ENCODE assay signal across 27 mouse cellular contexts in the genomic region with DNA sequence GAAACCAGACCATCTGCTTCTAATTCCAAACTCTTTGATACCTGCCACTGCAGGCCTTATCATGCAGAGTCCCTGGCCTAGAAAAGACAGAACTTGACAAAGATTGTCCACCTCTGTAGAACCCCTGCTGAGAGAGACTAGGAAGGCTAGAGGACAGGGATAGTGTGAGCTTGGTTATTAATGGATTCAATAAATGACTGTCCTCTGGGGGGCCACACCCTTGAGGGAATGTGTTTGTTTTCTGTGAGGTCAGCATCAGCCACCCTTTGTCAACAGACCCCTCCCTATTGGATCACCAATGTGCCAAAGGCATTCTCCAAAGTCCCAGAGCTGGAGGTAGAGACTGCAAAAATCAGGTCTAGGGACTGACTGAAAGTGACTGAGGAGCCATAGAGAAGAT. TPM values are rescaled to one million over a fixed set of nuclear protein-coding genes. Genes with fewer than 3 reads are reported as not detected.
DNase-seq lines count a peak whose midpoint lies in the region; ATAC-seq and TF ChIP-seq lines count a peak whose summit lies in the region.
"Had no signal": no experiment of that assay in that cellular context is flagged by ENCODE, and none has a peak within 500 bp of the region (broad histone marks: within the 10 kb centered on the region; RNA-seq: fewer than 3 reads in every experiment).

No protein-coding gene starts in this region.

- TF ChIP-seq EP300 in ES-Bruce4 (IDR thresholded peaks at IDR 0.05; ENCODE audit: insufficient read depth, low read depth, low read length) = no peak
- no peak for TF ChIP-seq EP300 in stomach, postnatal 0 days (optimal IDR thresholded peaks at IDR 0.05)

- H3K9ac ChIP-seq in ES-Bruce4 (ENCODE audit: low read depth, poor library complexity, severe bottlenecking) = no peak overlapping the region
- no peak overlapping the region for H3K9ac ChIP-seq in stomach, postnatal 0 days (ENCODE audit: low read length)
- H3K9ac ChIP-seq: embryonic facial prominence, embryonic 12.5 days; forebrain, embryonic 13.5 days; forebrain, embryonic 15.5 days; forebrain, postnatal 0 days had no signal

- TF ChIP-seq POLR2A in ES-Bruce4 (IDR thresholded peaks at IDR 0.05; ENCODE audit: insufficient read depth, low read length) = no peak

- 0 out of 2 replicates have a peak overlapping the region, but pooled peaks have one; percentile 37 for H3K27ac ChIP-seq in ES-Bruce4 (ENCODE audit: insufficient read depth, low read length)
- H3K27ac ChIP-seq in stomach, postnatal 0 days (replicated peaks) = no peak overlapping the region; the same call in 1 of the 2 replicates
- H3K27ac ChIP-seq: embryonic facial prominence, embryonic 10.5 days; embryonic facial prominence, embryonic 12.5 days; forebrain, embryonic 13.5 days; forebrain, embryonic 15.5 days had no signal

- H3K27me3 ChIP-seq in ES-Bruce4 (ENCODE audit: control insufficient read depth, insufficient read depth, low read length, poor library complexity, severe bottlenecking) = no peaks in the 10 kb centered on the region
- H3K27me3 ChIP-seq in stomach, postnatal 0 days (ENCODE audit: control insufficient read depth, insufficient read depth, low read length) = no peaks in the 10 kb centered on the region
- H3K27me3 ChIP-seq: CH12.LX; embryonic facial prominence, embryonic 12.5 days; forebrain, embryonic 13.5 days; forebrain, embryonic 15.5 days had no signal

- no peaks in the 10 kb centered on the region for H3K9me3 ChIP-seq in ES-Bruce4 (replicated peaks; ENCODE audit: control insufficient read depth, insufficient read depth, low read length, poor library complexity, severe bottlenecking)
- no peaks in the 10 kb centered on the region for H3K9me3 ChIP-seq in stomach, postnatal 0 days (ENCODE audit: control insufficient read depth, low read length)
- H3K9me3 ChIP-seq: embryonic facial prominence, embryonic 10.5 days; embryonic facial prominence, embryonic 12.5 days; forebrain, embryonic 13.5 days; forebrain, embryonic 15.5 days had no signal

- no peak for TF ChIP-seq CTCF in ES-Bruce4 (IDR thresholded peaks at IDR 0.05; ENCODE audit: low read depth, low read length)
- TF ChIP-seq CTCF in stomach, postnatal 0 days (IDR thresholded peaks at IDR 0.05; ENCODE audit: low read depth) = no peak

- DNase-seq in R1 (ENCODE audit: low read depth, low spot score) = peak; percentile 55
- DNase-seq in stomach, postnatal 0 days (ENCODE audit: low spot score) = peak; percentile 59
- no peak for DNase-seq in lung, postnatal 10 days
- DNase-seq: adrenal gland, adult 8-10 months; adrenal gland, postnatal 14 days; adrenal gland, postnatal 36 days; B cell, adult 2 months; cerebellum, adult 11-12 months; cerebellum, adult 2 months; cerebellum, adult 9-10 months; cerebellum, postnatal 10 days; cerebellum, postnatal 25 days; forebrain, postnatal 0 days had no signal

- no peaks in the 10 kb centered on the region for H3K36me3 ChIP-seq in ES-Bruce4 (ENCODE audit: control insufficient read depth, insufficient read depth, low read length, poor library complexity, severe bottlenecking)
- H3K36me3 ChIP-seq in stomach, postnatal 0 days (ENCODE audit: control insufficient read depth, insufficient read depth, low read length) = no peaks in the 10 kb centered on the region
- H3K36me3 ChIP-seq: embryonic facial prominence, embryonic 10.5 days; embryonic facial prominence, embryonic 12.5 days; forebrain, embryonic 15.5 days; G1E had no signal

- H3K4me1 ChIP-seq in ES-Bruce4 (ENCODE audit: control insufficient read depth, insufficient read depth, low read length) = peaks cover 3% of the 10 kb centered on the region
- H3K4me1 ChIP-seq in stomach, postnatal 0 days (replicated peaks; ENCODE audit: control insufficient read depth, insufficient read depth) = no peaks in the 10 kb centered on the region
- H3K4me1 ChIP-seq: embryonic facial prominence, embryonic 10.5 days; embryonic facial prominence, embryonic 12.5 days; forebrain, embryonic 13.5 days; forebrain, embryonic 15.5 days had no signal

- ATAC-seq in stomach, postnatal 0 days (ENCODE audit: low FRiP score, low TSS enrichment) = peak; percentile 72
- ATAC-seq in inflammation-experienced regulatory T-cells, adult 6 months = no peak
- ATAC-seq: activated CD4-positive, CD25-positive, alpha-beta regulatory T cell, adult 4 months; CD4-positive, CD25-positive, alpha-beta regulatory T cell, adult 4 months; forebrain, embryonic 13.5 days; forebrain, embryonic 15.5 days; forebrain, postnatal 0 days; Patski had no signal

- no peak overlapping the region for H3K4me3 ChIP-seq in ES-Bruce4 (ENCODE audit: low read depth, low read length)
- H3K4me3 ChIP-seq in stomach, postnatal 0 days (ENCODE audit: low read depth, low read length) = no peak overlapping the region
- H3K4me3 ChIP-seq: embryonic facial prominence, embryonic 10.5 days; embryonic facial prominence, embryonic 12.5 days; forebrain, embryonic 13.5 days; forebrain, embryonic 15.5 days had no signal

- no peak overlapping the region for H3K4me2 ChIP-seq in stomach, postnatal 0 days (replicated peaks; ENCODE audit: low read depth)
- H3K4me2 ChIP-seq: embryonic facial prominence, embryonic 12.5 days; forebrain, embryonic 13.5 days; forebrain, embryonic 15.5 days had no signal

RNA-seq across cellular contexts. Expression of a gene that starts 2.6 kb away (rescaled TPM):
- polyA plus RNA-seq in ES-Bruce4 (2011; ENCODE audit: insufficient read depth, insufficient read length, low read depth, missing spikeins) = 0.49 TPM in 1 of 2 replicates, not detected in the other
- polyA plus RNA-seq in stomach, postnatal 0 days (2015; fragmentation: Nextera tagmentation; extraction: Ambion mirVana) = 3.9 TPM in 2 replicates
- polyA plus RNA-seq in inflammation-experienced regulatory T-cells, adult 6 months (2017; shearing (Covaris generic)) = 10 to 100 TPM; 23.8 to 30.8 (median 24.6) TPM
- polyA plus RNA-seq: embryonic facial prominence, embryonic 10.5 days; embryonic facial prominence, embryonic 12.5 days; forebrain, embryonic 11.5 days; forebrain, embryonic 13.5 days; forebrain, embryonic 15.5 days; forebrain, postnatal 0 days had no signal

RNA-seq across cellular contexts. Expression of a gene that starts 20.6 kb away (rescaled TPM):
- polyA plus RNA-seq in ES-Bruce4 (2011; ENCODE audit: insufficient read depth, insufficient read length, low read depth, missing spikeins) = not detected in 2 replicates
- polyA plus RNA-seq in stomach, postnatal 0 days (2015; fragmentation: Nextera tagmentation; extraction: Ambion mirVana) = 0.45 and 0.79 TPM in 2 replicates
- 1 to 10 TPM in 1 of 3 experiments, not detected in 2; 2.8 TPM for polyA plus RNA-seq in inflammation-experienced regulatory T-cells, adult 6 months (2017; shearing (Covaris generic))
- polyA plus RNA-seq: cerebellum, adult 2 months; cortical plate, adult 2 months; embryonic facial prominence, embryonic 10.5 days; embryonic facial prominence, embryonic 12.5 days; embryonic facial prominence, embryonic 14.5 days; forebrain, embryonic 11.5 days; forebrain, embryonic 13.5 days; forebrain, embryonic 15.5 days; forebrain, postnatal 0 days; G1E; Patski had no signal

RNA-seq across cellular contexts. Expression of a gene that starts 21.4 kb away (rescaled TPM):
- not detected in 2 replicates for polyA plus RNA-seq in ES-Bruce4 (2011; ENCODE audit: insufficient read depth, insufficient read length, low read depth, missing spikeins)
- polyA plus RNA-seq in stomach, postnatal 0 days (2015; fragmentation: Nextera tagmentation; extraction: Ambion mirVana) = not detected in 2 replicates
- polyA plus RNA-seq in inflammation-experienced regulatory T-cells, adult 6 months (2017; shearing (Covaris generic)) = not detected
- polyA plus RNA-seq: activated CD4-positive, CD25-positive, alpha-beta regulatory T cell, adult 4 months; CD4-positive, CD25-positive, alpha-beta regulatory T cell, adult 4 months; cerebellum, adult 2 months; cortical plate, adult 2 months; embryonic facial prominence, embryonic 10.5 days; embryonic facial prominence, embryonic 12.5 days; embryonic facial prominence, embryonic 14.5 days; forebrain, embryonic 11.5 days; forebrain, embryonic 13.5 days; forebrain, embryonic 15.5 days; forebrain, postnatal 0 days; G1E; Patski had no signal

RNA-seq across cellular contexts. Expression of a gene that starts 27.5 kb away (rescaled TPM):
- 45.1 and 50.4 TPM in 2 replicates for polyA plus RNA-seq in ES-Bruce4 (2011; ENCODE audit: insufficient read depth, insufficient read length, low read depth, missing spikeins)
- 53.8 and 57.4 TPM in 2 replicates for polyA plus RNA-seq in stomach, postnatal 0 days (2015; fragmentation: Nextera tagmentation; extraction: Ambion mirVana)
- polyA plus RNA-seq in inflammation-experienced regulatory T-cells, adult 6 months (2017; shearing (Covaris generic)) = 100 to 1,000 TPM in 2 of 3 experiments, 10 to 100 TPM in 1; 94.4 to 119 (median 103) TPM

RNA-seq across cellular contexts. Expression of a gene that starts 31.1 kb away (rescaled TPM):
- 108 and 115 TPM in 2 replicates for polyA plus RNA-seq in ES-Bruce4 (2011; ENCODE audit: insufficient read depth, insufficient read length, low read depth, missing spikeins)
- polyA plus RNA-seq in stomach, postnatal 0 days (2015; fragmentation: Nextera tagmentation; extraction: Ambion mirVana) = 84.0 and 88.6 TPM in 2 replicates
- 100 to 1,000 TPM; 134 to 245 (median 197) TPM for polyA plus RNA-seq in inflammation-experienced regulatory T-cells, adult 6 months (2017; shearing (Covaris generic))
